ENCODE assay signal across 13 mouse cellular contexts in genomic region chr4:98587686-98588085, GRCm38 (mm10).
DNase-seq lines count a peak whose midpoint lies in the region.
"Had no signal": no experiment of that assay in that cellular context is flagged by ENCODE, and none has a peak within 500 bp of the region (broad histone marks: within the 10 kb centered on the region; RNA-seq: fewer than 3 reads in every experiment).

No protein-coding gene starts in this region.

- DNase-seq in retina, postnatal 1 day, result peak; percentile 17
- DNase-seq in retina, embryonic 14.5 days (ENCODE audit: low spot score), result no peak
- DNase-seq in adipocyte (ENCODE audit: low spot score), result peak; percentile 34
- peak; percentile 72 for DNase-seq in cerebellum, adult 8-10 months
- peak; percentile 69 to 83 for DNase-seq in cerebellum, postnatal 36 days
- DNase-seq in kidney, adult 11 months, result no peak
- DNase-seq in spleen, adult 18-20 months, result no peak
- no peak for DNase-seq in embryo, embryonic 9.5 days (ENCODE audit: extremely low spot score)
- DNase-seq: adrenal gland, postnatal 36 days; heart, postnatal 36 days; layer of hippocampus, adult 9-11 months; lung, postnatal 4 days; right cerebral cortex, postnatal 25 days had no signal

Comparison
In these comparisons a context has a peak if more than half of its experiments do, and no peak if none do; other contexts are left out.
1. DNase-seq: peak in retina, postnatal 1 day (single experiment), adipocyte (single experiment), cerebellum, adult 8-10 months (single experiment) and cerebellum, postnatal 36 days (2 of 2); none in retina, embryonic 14.5 days (single experiment), kidney, adult 11 months (single experiment), spleen, adult 18-20 months (0 of 2) and embryo, embryonic 9.5 days (single experiment).